Mouse (Mus musculus): ENCODE measurements at regions not wholly inside any gene's neighbourhood (a gene's known extent, or its start where the extent isn't known, plus 50 kb on each side); places are given as distances from the start of the nearest gene placed in this dataset.

GRCm38 (mm10) chr2:167831076-167832039 lies 100.5 kb upstream of the Ptpn1 start:
- Histone ChIP-seq H3K27me3 (no peaks in the 10 kb centered on the region), H3K9me3 (no peaks in the 10 kb centered on the region), H3K36me3 (replicated peaks) (no peaks in the 10 kb centered on the region), H3K9ac (no peak overlapping the region), H3K27ac (no peak overlapping the region), H3K4me1 (peaks cover 8% of the 10 kb centered on the region), H3K4me2 (no peak overlapping the region), H3K4me3 (replicated peaks) (no peak overlapping the region)
- 93% methylated on average over 26 of the region's 26 CpGs for WGBS
- no peak for ATAC-seq (ENCODE audit: low FRiP score)

DNA sequence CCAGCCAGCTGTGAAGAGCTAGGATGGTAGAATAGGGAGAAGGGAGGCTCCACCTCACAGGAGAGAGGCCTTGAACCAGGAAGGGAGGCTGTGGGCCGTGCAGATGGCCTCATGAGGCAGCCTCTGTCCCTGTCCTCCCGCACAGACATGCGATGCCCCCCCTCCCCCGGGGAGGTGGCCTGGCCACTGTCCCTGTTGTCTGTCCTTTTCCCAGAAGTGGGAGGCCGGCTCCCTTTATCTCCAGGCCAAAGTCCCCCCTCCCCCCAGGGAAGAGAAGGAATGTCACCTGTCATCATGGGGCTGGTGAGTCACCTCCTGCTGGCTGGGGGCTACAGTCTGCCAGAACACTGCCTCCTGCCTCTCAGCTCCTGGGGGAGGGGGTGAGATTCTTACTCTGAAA lies 103.6 kb upstream of the Ptpn1 start:
- H3K4me1 ChIP-seq, result peaks cover 8% of the 10 kb centered on the region
- 65% methylated on average over 5 of the region's 5 CpGs for WGBS

DNA sequence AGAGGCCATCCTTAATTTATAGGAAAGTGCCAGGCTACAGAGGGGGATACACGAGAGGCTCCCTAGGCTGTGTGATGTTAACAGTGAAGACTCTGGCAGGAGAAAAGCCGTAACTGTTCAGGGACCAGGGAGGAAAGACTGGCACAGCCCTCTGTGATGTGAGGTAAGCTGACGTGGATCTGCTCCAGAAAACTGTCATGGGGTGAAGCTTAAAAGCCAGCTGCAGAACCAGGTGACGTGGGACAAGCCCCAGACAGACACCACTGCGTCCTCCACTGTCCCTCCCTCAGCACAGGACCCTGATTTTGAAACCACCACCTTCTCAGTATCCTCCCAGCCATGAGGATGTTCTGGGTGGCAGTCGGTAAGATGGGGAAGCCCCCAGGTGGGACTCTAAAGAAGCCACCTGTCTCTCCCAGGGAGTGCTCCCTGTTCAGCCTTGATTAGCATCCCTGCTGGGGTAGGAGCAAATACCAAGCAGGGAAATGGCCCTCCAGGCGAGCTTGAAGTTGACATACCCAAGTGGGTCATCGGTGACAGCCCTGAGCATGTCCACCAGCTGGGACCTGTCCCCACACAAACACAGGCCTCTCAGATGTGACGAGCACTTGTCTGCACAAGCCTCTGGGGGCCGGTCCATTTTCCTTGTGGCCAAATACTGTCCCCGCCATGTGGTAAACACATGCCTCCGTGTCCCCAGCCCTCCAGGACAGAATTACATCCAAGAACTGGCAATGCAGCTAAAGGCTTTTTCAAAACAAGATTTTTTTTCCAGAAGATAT lies 104.7 kb upstream of the Ptpn1 start:
- Histone ChIP-seq H3K27ac (no peak overlapping the region), H3K9me3 (no peaks in the 10 kb centered on the region), H3K4me2 (no peak overlapping the region), H3K27me3 (no peaks in the 10 kb centered on the region), H3K36me3 (replicated peaks) (no peaks in the 10 kb centered on the region), H3K4me3 (replicated peaks) (no peak overlapping the region), H3K4me1 (peaks cover 6% of the 10 kb centered on the region; the same call in 1 of the 2 replicates), H3K9ac (no peak overlapping the region)
- 61% methylated on average over 12 of the region's 12 CpGs for WGBS
- ATAC-seq (ENCODE audit: low FRiP score), result no peak

More for the DNA sequence above, 103.6 kb upstream of the Ptpn1 start:
- H3K9me3 ChIP-seq, result no peaks in the 10 kb centered on the region
- H3K27me3 ChIP-seq, result no peaks in the 10 kb centered on the region
- H3K36me3 ChIP-seq (replicated peaks), result no peaks in the 10 kb centered on the region
- no peak overlapping the region for H3K9ac ChIP-seq
- H3K4me2 ChIP-seq, result no peak overlapping the region
- no peak for ATAC-seq (ENCODE audit: low FRiP score)
- H3K4me3 ChIP-seq (replicated peaks), result no peak overlapping the region
- no peak overlapping the region for H3K27ac ChIP-seq

GRCm38 (mm10) chr2:167823513-167823912 lies 108.3 kb upstream of the Ptpn1 start:
- H3K27me3 ChIP-seq, result no peaks in the 10 kb centered on the region
- H3K4me2 ChIP-seq, result no peak overlapping the region
- no peak overlapping the region for H3K4me3 ChIP-seq (replicated peaks)
- H3K36me3 ChIP-seq (replicated peaks), result no peaks in the 10 kb centered on the region
- no peak overlapping the region for H3K9ac ChIP-seq
- no peak for ATAC-seq (ENCODE audit: low FRiP score)
- H3K4me1 ChIP-seq, result peaks cover 6% of the 10 kb centered on the region; the same call in 1 of the 2 replicates
- WGBS, result 29% methylated on average over 9 of the region's 9 CpGs
- 0 out of 2 replicates have a peak overlapping the region, but pooled peaks have one; percentile 32 for H3K27ac ChIP-seq
- no peaks in the 10 kb centered on the region for H3K9me3 ChIP-seq

DNA sequence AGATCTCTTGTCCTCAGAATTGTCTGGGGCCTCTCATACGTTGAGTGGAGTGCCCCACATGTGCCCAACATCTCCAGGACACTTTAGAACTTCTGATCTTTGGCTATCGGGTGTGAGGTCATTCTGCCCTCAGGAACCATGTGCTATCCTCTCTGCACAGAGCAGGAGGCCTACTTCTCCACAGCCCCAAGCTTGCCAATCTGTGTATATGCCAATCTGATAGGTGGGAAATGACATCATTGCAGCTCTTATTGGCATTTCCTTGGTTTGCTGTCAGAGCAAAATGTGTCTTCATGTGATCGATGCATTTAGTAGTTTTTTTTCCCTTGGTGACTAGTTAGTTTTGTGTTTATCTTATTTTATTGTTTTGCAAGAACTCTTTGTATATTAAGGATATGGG lies 108.8 kb upstream of the Ptpn1 start:
- H3K4me2 ChIP-seq, result no peak overlapping the region
- H3K27ac ChIP-seq, result no peak overlapping the region
- no peak overlapping the region for H3K4me3 ChIP-seq (replicated peaks)
- no peak for ATAC-seq (ENCODE audit: low FRiP score)
- H3K9ac ChIP-seq, result no peak overlapping the region
- H3K4me1 ChIP-seq, result peaks cover 6% of the 10 kb centered on the region; the same call in 1 of the 2 replicates
- WGBS, result 90% methylated on average over 3 of the region's 3 CpGs
- no peaks in the 10 kb centered on the region for H3K27me3 ChIP-seq
- H3K9me3 ChIP-seq, result no peaks in the 10 kb centered on the region
- H3K36me3 ChIP-seq (replicated peaks), result no peaks in the 10 kb centered on the region

- Histone ChIP-seq H3K27ac (no peak overlapping the region), H3K27me3 (no peaks in the 10 kb centered on the region), H3K9ac (no peak overlapping the region), H3K4me3 (replicated peaks) (no peak overlapping the region), H3K4me1 (peaks cover 6% of the 10 kb centered on the region; the same call in 1 of the 2 replicates), H3K4me2 (no peak overlapping the region), H3K9me3 (no peaks in the 10 kb centered on the region), H3K36me3 (replicated peaks) (no peaks in the 10 kb centered on the region)
- no peak for ATAC-seq (ENCODE audit: low FRiP score)
- WGBS, result 84% methylated on average over 6 of the region's 6 CpGs
Observed at GRCm38 (mm10) chr2:167821186-167821585, 110.7 kb upstream of the Ptpn1 start.

DNA sequence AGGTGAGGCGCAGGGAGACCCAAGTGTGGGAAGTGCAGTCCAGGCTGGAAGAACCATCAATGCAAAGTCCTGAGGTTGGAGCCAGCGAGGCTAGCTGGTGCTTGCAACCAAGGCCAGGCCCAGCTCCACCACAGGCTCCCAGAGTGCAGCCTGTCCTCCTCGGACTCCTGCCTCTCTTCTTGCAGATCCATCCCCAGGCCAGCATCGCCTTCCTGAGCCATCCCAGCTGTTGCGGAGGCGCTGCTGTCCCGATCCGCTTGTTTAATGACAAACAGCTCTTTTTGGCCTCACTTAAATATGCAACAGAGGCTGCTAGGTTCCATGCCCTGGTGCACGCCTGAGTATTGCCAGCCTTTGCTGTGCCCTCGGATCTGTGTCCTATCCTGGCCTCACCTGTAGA lies 113.1 kb upstream of the Ptpn1 start:
- no peak for ATAC-seq (ENCODE audit: low FRiP score)
- 81% methylated on average over 10 of the region's 10 CpGs for WGBS
- no peak overlapping the region for H3K27ac ChIP-seq

DNA sequence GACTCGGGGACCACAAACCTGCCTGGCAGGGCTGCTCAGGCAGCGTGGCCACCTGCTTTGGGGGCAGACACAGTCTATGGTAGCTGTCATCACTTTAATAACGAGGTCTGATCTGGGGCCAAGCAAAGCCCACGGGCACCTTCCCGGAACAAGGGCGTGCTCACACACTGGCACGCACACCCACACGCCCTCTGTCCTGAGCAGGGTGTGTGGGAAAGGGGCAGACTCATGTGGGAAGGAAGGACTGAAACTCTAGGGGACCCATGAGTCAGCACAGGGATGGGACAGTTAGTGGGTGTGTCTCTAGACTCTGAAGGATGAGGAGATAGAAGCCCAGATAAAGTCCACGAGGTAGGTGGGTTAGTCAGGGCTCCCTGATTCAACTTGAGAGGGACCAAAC lies 114.8 kb upstream of the Ptpn1 start:
- Histone ChIP-seq H3K9me3 (no peaks in the 10 kb centered on the region), H3K36me3 (replicated peaks) (no peaks in the 10 kb centered on the region), H3K4me2 (no peak overlapping the region), H3K4me3 (replicated peaks) (no peak overlapping the region), H3K27me3 (no peaks in the 10 kb centered on the region), H3K9ac (no peak overlapping the region), H3K4me1 (no peaks in the 10 kb centered on the region), H3K27ac (no peak overlapping the region)
- WGBS, result 80% methylated on average over 9 of the region's 9 CpGs
- no peak for ATAC-seq (ENCODE audit: low FRiP score)

More for the DNA sequence above, 113.1 kb upstream of the Ptpn1 start:
- H3K27me3 ChIP-seq, result no peaks in the 10 kb centered on the region
- H3K4me2 ChIP-seq, result no peak overlapping the region
- no peak overlapping the region for H3K9ac ChIP-seq
- H3K36me3 ChIP-seq (replicated peaks), result no peaks in the 10 kb centered on the region
- no peaks in the 10 kb centered on the region for H3K9me3 ChIP-seq
- no peaks in the 10 kb centered on the region for H3K4me1 ChIP-seq
- H3K4me3 ChIP-seq (replicated peaks), result no peak overlapping the region

DNA sequence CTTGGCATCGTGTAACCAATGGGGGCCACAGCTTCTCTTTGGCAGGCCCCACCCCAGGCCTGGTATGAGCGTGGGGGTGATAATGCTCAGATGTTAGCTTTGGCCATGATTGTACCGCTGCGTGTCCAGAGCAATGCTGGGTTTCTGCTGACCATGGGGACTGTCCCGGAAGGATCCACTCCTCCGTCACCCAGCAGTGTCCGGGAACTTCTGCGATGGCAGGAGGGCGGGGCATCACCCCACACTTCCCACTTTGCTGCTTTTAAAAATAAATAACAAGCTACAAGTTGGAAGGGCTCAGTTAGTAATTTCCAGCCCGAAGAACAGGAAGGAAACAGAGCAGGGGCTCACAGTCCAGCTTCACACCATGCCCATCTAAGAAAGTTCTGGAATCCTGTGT lies 116.7 kb upstream of the Ptpn1 start:
- Histone ChIP-seq H3K4me3 (replicated peaks) (no peak overlapping the region), H3K4me2 (no peak overlapping the region), H3K36me3 (replicated peaks) (no peaks in the 10 kb centered on the region), H3K9me3 (no peaks in the 10 kb centered on the region), H3K27ac (no peak overlapping the region), H3K4me1 (no peaks in the 10 kb centered on the region), H3K27me3 (no peaks in the 10 kb centered on the region), H3K9ac (no peak overlapping the region)
- ATAC-seq (ENCODE audit: low FRiP score), result no peak
- WGBS, result 88% methylated on average over 10 of the region's 10 CpGs

- no peaks in the 10 kb centered on the region for H3K4me1 ChIP-seq
- no peaks in the 10 kb centered on the region for H3K27me3 ChIP-seq
- no peak for ATAC-seq (ENCODE audit: low FRiP score)
- no peaks in the 10 kb centered on the region for H3K9me3 ChIP-seq
- no peak overlapping the region for H3K4me2 ChIP-seq
- WGBS, result 81% methylated on average over 5 of the region's 5 CpGs
- H3K9ac ChIP-seq, result no peak overlapping the region
- no peak overlapping the region for H3K27ac ChIP-seq
- no peaks in the 10 kb centered on the region for H3K36me3 ChIP-seq (replicated peaks)
- H3K4me3 ChIP-seq (replicated peaks), result no peak overlapping the region
Observed at GRCm38 (mm10) chr2:167809256-167809655, 119.6 kb upstream of the Tmem189 start.

DNA sequence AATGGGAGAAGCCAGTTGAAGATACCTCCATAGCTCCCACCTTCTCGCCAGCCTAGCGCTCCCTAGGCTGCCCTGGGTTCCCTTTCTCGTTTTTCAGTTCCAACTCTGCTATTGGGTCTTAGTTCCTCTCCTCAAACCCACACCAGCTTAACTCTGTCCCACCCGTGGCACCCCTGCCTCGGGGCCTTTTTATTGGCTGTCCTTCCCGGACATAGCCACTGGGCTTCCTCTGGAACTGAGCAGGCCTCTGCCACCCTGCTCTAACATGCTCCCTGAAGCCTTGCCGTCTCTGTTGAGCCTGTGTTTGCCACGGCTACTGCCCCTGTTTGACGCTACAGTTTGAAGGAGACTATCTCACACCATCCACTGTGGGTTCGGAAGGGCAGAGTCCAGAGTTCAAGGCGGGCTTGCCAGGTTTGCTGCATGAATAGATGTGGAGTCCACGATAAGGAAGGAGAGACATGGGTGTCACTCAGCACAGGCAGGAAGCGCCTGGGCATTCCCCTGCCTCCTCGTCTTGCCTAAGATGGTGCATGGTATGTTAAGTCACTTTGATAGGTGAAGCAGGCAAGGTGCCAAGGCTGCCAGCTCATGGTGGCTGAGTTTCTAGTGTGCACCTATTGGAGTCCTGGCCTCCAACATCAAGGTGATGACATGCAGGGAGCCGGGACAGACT lies 116.1 kb upstream of the Tmem189 start:
- WGBS, result 76% methylated on average over 15 of the region's 15 CpGs
- Histone ChIP-seq H3K9me3 (no peaks in the 10 kb centered on the region), H3K27me3 (no peaks in the 10 kb centered on the region), H3K36me3 (replicated peaks) (no peaks in the 10 kb centered on the region), H3K27ac (no peak overlapping the region), H3K4me2 (no peak overlapping the region), H3K9ac (no peak overlapping the region), H3K4me1 (peaks cover 4% of the 10 kb centered on the region), H3K4me3 (replicated peaks) (no peak overlapping the region)
- ATAC-seq (ENCODE audit: low FRiP score), result no peak

Measured in forebrain, embryonic 12.5 days (tissue).